Mouse (Mus musculus): ENCODE data around the gene Wasf2. TPM values are rescaled to one million over a fixed set of nuclear protein-coding genes. Genes with fewer than 3 reads are reported as not detected.
A peak's percentile ranks its signal among the peaks of the same experiment; 100 is the strongest.

Wasf2 gene
- total RNA-seq, 2 experiments from 2014 or later, result 29.1 to 33.3 TPM

DNA sequence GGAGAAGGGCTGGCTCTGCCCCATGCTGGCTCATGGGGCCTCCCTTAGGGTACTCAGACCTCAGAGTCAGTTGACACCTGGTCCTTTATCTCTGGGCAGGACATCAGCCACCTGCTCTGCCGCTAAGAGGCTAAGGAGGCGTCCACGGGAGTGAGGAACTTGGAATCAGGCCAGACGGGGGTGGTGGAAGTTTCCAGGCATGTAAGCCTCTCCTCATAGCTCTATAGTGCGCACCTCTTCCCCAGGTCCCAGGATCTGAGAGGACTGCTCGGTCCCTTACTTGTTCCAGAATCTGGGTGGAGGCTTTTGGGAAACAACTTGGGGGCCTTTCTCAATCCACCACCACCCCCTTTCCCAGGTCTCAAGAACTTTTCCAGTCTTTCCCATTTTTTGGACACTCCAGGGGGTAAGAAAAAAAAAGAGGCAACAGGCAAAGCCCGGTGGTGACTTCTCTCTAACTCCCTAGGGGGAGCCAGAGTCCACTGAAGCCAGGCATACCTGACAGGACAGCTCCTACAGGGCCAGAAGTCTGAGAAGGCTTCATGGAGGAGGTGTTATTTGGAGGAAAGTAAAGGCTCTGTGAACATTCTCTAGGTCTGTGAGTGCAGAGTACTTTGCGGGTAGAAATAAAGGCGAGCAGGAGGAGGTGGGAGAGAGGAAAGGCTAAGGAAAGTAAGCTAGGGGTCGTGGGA lies 103.1 kb downstream of the Wasf2 start:
- peak; percentile 46 for DNase-seq (ENCODE audit: low spot score)

GRCm38 (mm10) chr4:133234771-133235170 lies 104.5 kb downstream of the Wasf2 start:
- no peak for DNase-seq (ENCODE audit: low spot score)

DNA sequence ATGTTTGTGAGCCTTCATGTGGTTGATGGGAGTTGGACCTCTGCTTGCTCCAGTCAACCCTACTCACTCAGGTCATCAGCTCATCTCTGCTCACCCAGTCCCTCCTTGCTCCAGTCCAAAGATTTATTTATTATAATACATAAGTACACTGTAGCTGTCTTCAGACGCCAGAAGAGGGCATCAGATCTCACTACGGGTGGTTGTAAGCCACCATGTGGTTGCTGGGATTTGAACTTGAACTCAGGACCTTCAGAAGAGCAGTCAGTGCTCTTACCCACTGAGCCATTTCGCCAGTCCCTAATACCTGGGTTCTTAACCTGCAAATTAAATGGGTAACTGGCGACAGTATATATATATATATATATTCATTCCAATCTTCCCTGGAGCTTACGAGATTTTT lies 105.1 kb downstream of the Wasf2 start:
- no peak for DNase-seq (ENCODE audit: low spot score)

DNA sequence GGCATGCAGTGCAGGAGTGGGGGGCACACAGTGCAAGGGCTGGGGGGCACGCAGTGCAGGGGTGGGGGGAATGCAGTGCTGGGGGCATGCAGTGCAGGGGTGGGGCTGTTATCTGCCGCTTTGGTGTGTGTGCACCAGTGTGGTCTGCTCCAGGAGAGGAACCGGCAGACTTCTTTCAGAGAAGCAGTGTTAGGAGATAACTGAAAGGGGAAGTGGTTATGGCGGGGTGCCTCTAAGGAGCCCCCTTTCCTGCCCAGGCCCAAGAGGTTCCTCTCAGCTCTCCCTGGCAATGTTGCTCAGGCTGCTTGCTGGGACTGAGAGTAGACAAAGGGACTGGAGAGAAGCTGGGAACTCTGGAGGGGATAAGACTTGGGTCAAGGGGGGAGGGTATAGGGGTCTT lies 107.6 kb downstream of the Wasf2 start:
- no peak for DNase-seq (ENCODE audit: low spot score)

GRCm38 (mm10) chr4:133240490-133240921 lies 110.2 kb downstream of the Wasf2 start, which contains the start of gene Map3k6:
Map3k6 (plus strand) TSS chr4:133240818.
- DNase-seq (ENCODE audit: low spot score), result peak; percentile 92

- DNase-seq (ENCODE audit: low spot score), result peak; percentile 92
Observed at GRCm38 (mm10) chr4:133240934-133241908, 110.9 kb downstream of the Wasf2 start.

GRCm38 (mm10) chr4:133241910-133242309 lies 111.6 kb downstream of the Wasf2 start:
- no peak for DNase-seq (ENCODE audit: low spot score)

GRCm38 (mm10) chr4:133242710-133243109 lies 112.4 kb downstream of the Wasf2 start:
- no peak for DNase-seq (ENCODE audit: low spot score)

DNA sequence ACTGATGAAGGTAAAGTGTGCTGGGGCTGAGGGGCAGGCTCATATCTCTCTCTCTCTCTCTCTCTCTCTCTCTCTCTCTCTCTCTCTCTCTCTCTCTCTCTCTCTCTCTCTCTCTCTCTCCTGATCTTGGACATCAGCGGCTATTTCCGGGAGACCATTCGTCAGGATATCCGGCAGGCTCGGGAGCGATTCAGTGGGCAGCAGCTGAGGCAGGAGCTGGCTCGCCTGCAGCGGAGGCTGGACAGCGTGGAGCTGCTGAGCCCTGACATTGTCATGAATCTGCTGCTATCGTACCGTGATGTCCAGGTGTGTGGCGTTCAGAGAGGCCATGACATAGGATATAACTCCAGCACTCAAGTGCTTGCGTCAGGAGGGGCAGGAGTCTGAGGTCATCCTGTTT lies 113.2 kb downstream of the Wasf2 start:
- no peak for DNase-seq (ENCODE audit: low spot score)

GRCm38 (mm10) chr4:133244289-133244688 lies 114.0 kb downstream of the Wasf2 start:
- DNase-seq (ENCODE audit: low spot score), result no peak

DNA sequence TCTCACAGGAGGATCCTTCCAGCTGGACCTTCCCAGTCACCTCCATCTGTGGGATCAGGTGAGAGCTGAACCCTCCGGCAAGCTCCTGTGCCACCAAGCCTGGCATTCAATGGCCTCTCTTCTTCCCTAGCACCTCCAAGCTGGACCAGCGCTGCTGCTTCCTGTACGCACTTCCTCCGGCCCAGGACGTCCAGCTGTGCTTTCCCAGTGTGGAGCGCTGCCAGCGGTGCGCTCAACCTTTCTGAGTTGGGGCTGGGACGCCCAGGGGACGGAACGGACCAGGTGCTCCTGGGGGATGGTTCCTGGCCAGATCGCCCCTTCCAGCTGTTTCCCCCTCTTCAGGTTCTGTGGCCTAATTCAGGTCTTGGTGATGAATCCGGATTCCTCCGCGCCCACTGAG lies 116.8 kb downstream of the Wasf2 start:
- peak; percentile 28 for DNase-seq (ENCODE audit: low spot score)

DNA sequence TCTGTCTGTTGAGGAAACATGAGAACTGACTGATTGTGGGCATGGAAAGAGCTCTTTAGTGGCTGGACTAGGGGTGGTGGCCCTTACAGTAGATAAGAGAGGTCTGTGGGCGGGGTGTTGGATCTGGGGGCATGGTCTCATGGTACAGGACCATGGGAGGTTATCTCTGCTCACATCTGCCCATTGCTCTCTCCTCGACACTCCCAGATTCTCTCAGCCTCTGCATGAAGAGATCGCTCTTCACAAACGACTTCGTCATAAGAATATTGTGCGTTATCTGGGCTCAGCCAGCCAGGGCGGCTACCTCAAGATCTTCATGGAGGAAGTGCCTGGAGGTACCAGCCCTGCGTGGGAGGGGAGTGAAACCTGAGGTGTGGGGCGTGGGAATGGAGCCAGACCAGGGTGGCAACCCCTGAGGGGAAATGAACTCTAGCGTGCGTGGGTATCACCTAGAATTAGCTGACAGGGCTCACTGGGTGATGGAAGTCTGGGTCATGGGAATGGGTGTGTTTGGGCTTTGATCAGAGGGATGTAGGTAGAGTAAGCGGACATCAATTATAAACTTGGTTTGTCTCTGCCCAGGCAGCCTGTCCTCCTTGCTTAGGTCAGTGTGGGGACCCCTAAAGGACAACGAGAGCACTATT lies 117.6 kb downstream of the Wasf2 start:
- no peak for DNase-seq (ENCODE audit: low spot score)

Small RNA genes lying within 50 kb of the gene (microRNA-seq; reads per million reads assigned to microRNA genes)
- not detected for gene Mir7017

Other genes starting within 250 kb of the Wasf2 start
- 10 to 100 TPM; 24.6 to 26.5 TPM for gene Stx12, start 246.0 kb upstream of the Wasf2 start, total RNA-seq (2021)
- 10 to 100 TPM; 23.5 to 23.9 TPM for gene Fam76a, start 207.9 kb upstream of the Wasf2 start, total RNA-seq (2021)
- under 1 TPM; 0.09 to 0.14 TPM for gene Fgr, start 156.4 kb upstream of the Wasf2 start, total RNA-seq (2021)
- gene Ahdc1, start 119.2 kb upstream of the Wasf2 start, total RNA-seq (2021), result 10 to 100 TPM; 40.6 to 41.6 TPM
- not detected for gene Cd164l2, start 81.6 kb downstream of the Wasf2 start, total RNA-seq (2021)
- not detected for gene Gpr3, start 82.0 kb downstream of the Wasf2 start, total RNA-seq (2021)
- gene Map3k6, start 110.3 kb downstream of the Wasf2 start, total RNA-seq (2021), result 10 to 100 TPM in 1 of 2 experiments, 1 to 10 TPM in 1; 8.8 to 11.4 TPM
- under 1 TPM; 0.12 to 0.14 TPM for gene Sytl1, start 132.6 kb downstream of the Wasf2 start, total RNA-seq (2021)
- 10 to 100 TPM; 26.8 to 26.9 TPM for gene Tmem222, start 147.3 kb downstream of the Wasf2 start, total RNA-seq (2021)
- 100 to 1,000 TPM in 1 of 2 experiments, 10 to 100 TPM in 1; 99.6 to 102 TPM for gene Wdtc1, start 223.0 kb downstream of the Wasf2 start, total RNA-seq (2021)
- 10 to 100 TPM; 10.0 to 11.4 TPM for gene Slc9a1, start 239.2 kb downstream of the Wasf2 start, total RNA-seq (2021)